7 mouse cellular contexts compared by ENCODE assay signal in the genomic region with DNA sequence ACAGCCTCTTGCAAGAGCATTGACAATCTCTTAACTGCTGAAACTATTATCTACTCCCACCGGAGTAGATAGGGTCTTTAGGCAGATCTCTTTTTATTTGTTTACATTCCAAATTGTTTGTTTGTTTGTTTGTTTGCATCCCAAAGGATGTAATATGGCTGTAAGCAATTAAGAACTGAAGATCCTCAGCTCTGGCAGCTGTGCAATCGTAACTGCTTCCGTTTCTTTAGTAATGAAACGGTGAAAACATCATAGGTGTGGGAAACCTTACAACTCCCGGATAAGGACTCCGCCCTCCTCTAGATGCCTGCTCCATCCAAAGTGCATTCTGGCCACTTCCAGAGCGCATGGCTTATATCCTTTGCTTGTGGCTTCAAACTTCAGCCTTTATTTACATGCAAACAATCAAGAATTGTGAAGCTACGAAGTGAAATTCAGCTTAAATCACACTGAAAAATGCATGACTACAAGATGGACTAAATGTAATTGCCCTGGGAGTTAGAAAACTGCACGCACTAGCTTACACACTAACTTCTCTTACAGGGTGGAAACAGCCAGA. TPM values are rescaled to one million over a fixed set of nuclear protein-coding genes. Genes with fewer than 3 reads are reported as not detected.
DNase-seq lines count a peak whose midpoint lies in the region; ATAC-seq and TF ChIP-seq lines count a peak whose summit lies in the region.

No protein-coding gene starts in this region.

- ATAC-seq in embryonic facial prominence, embryonic 14.5 days (ENCODE audit: low read depth), result no peak
- no peak for ATAC-seq in stomach, embryonic 14.5 days (ENCODE audit: insufficient number of reproducible peaks, insufficient read depth, low FRiP score, low read depth)

- H3K4me2 ChIP-seq in embryonic facial prominence, embryonic 14.5 days (ENCODE audit: low read depth, low read length), result peak overlapping the region; percentile 75
- peak overlapping the region; percentile 74 for H3K4me2 ChIP-seq in stomach, embryonic 14.5 days (replicated peaks; ENCODE audit: low read depth, low read length)

- DNase-seq in spleen, adult 2 months (ENCODE audit: low read depth in 1 of 2, low spot score in 2 of 2), result no peak
- no peak for DNase-seq in spleen, postnatal 4 days (ENCODE audit: low spot score in 2 of 2)
- no peak for DNase-seq in embryonic facial prominence, embryonic 14.5 days (ENCODE audit: low spot score)
- DNase-seq in limb, embryonic 10.5 days (ENCODE audit: low spot score), result no peak
- no peak for DNase-seq in spleen, postnatal 14 days (ENCODE audit: low spot score in 2 of 2)
- DNase-seq in adrenal gland, adult 2 months, result no peak

- TF ChIP-seq CTCF in spleen, adult 2 months (IDR thresholded peaks at IDR 0.05; ENCODE audit: extremely low read depth, insufficient read depth, insufficient read length, insufficient replicate concordance), result no peak

- no peaks in the 10 kb centered on the region; the same call in 1 of the 2 replicates for H3K4me1 ChIP-seq in spleen, adult 2 months (ENCODE audit: control insufficient read depth, insufficient read depth, insufficient read length)
- peaks cover 14% of the 10 kb centered on the region for H3K4me1 ChIP-seq in embryonic facial prominence, embryonic 14.5 days (ENCODE audit: control insufficient read depth, insufficient read depth, low read length)
- H3K4me1 ChIP-seq in limb, embryonic 10.5 days, result peaks cover 32% of the 10 kb centered on the region
- peaks cover 12% of the 10 kb centered on the region; the same call in 1 of the 2 replicates for H3K4me1 ChIP-seq in stomach, embryonic 14.5 days (ENCODE audit: control insufficient read depth, insufficient read depth, low read length)

- no peaks in the 10 kb centered on the region for H3K9me3 ChIP-seq in embryonic facial prominence, embryonic 14.5 days (ENCODE audit: control insufficient read depth, low read length)
- no peaks in the 10 kb centered on the region for H3K9me3 ChIP-seq in limb, embryonic 10.5 days (replicated peaks)
- H3K9me3 ChIP-seq in stomach, embryonic 14.5 days (ENCODE audit: control insufficient read depth, low read depth, low read length), result no peaks in the 10 kb centered on the region

- H3K36me3 ChIP-seq in spleen, adult 2 months (ENCODE audit: control insufficient read depth, insufficient read depth, low read length), result peaks cover 4% of the 10 kb centered on the region
- H3K36me3 ChIP-seq in embryonic facial prominence, embryonic 14.5 days (ENCODE audit: control insufficient read depth, insufficient read depth, low read length), result peaks cover 11% of the 10 kb centered on the region; the same call in 1 of the 2 replicates
- peaks cover 20% of the 10 kb centered on the region for H3K36me3 ChIP-seq in limb, embryonic 10.5 days
- peaks cover 9% of the 10 kb centered on the region for H3K36me3 ChIP-seq in stomach, embryonic 14.5 days (ENCODE audit: control insufficient read depth, insufficient read depth, low read length)

- H3K27me3 ChIP-seq in spleen, adult 2 months (ENCODE audit: control insufficient read depth, insufficient read depth, low read length), result no peaks in the 10 kb centered on the region
- no peaks in the 10 kb centered on the region for H3K27me3 ChIP-seq in embryonic facial prominence, embryonic 14.5 days (replicated peaks; ENCODE audit: control insufficient read depth, insufficient read depth, low read length)
- H3K27me3 ChIP-seq in limb, embryonic 10.5 days (ENCODE audit: low read depth, poor library complexity, severe bottlenecking), result no peaks in the 10 kb centered on the region
- H3K27me3 ChIP-seq in stomach, embryonic 14.5 days (ENCODE audit: control insufficient read depth, insufficient read depth, low read length), result no peaks in the 10 kb centered on the region

- TF ChIP-seq POLR2A in spleen, adult 2 months (IDR thresholded peaks at IDR 0.05; ENCODE audit: low read depth, low read length), result no peak

- WGBS in spleen, adult 2 months, result 5% methylated on average over 9 of the region's 9 CpGs
- WGBS in embryonic facial prominence, embryonic 14.5 days, result 11% methylated on average over 9 of the region's 9 CpGs
- WGBS in limb, embryonic 10.5 days, result 9% methylated on average over 9 of the region's 9 CpGs
- 8% methylated on average over 9 of the region's 9 CpGs for WGBS in stomach, embryonic 14.5 days

- peak overlapping the region; percentile 60 for H3K4me3 ChIP-seq in spleen, adult 2 months (ENCODE audit: extremely low read depth, insufficient read depth, insufficient read length)
- H3K4me3 ChIP-seq in embryonic facial prominence, embryonic 14.5 days (ENCODE audit: low read depth, low read length), result peak overlapping the region; percentile 89
- H3K4me3 ChIP-seq in limb, embryonic 10.5 days, result peak overlapping the region; percentile 80
- H3K4me3 ChIP-seq in stomach, embryonic 14.5 days (ENCODE audit: low read depth, low read length), result peak overlapping the region; percentile 87

- peak overlapping the region; percentile 75 for H3K9ac ChIP-seq in embryonic facial prominence, embryonic 14.5 days (ENCODE audit: low read depth, low read length)
- H3K9ac ChIP-seq in stomach, embryonic 14.5 days (replicated peaks; ENCODE audit: low read depth, low read length), result peak overlapping the region; percentile 60

- H3K27ac ChIP-seq in spleen, adult 2 months (ENCODE audit: insufficient read depth, low read length), result no peak overlapping the region
- peak overlapping the region; percentile 48; the same call in 1 of the 2 replicates for H3K27ac ChIP-seq in embryonic facial prominence, embryonic 14.5 days (replicated peaks; ENCODE audit: low read depth, low read length)
- peak overlapping the region; percentile 89 for H3K27ac ChIP-seq in limb, embryonic 10.5 days
- no peak overlapping the region for H3K27ac ChIP-seq in stomach, embryonic 14.5 days (ENCODE audit: low read length)

RNA-seq across cellular contexts. Expression of a gene that starts 0.7 kb away (rescaled TPM):
- polyA plus RNA-seq in spleen, adult 2 months (2012; rRNA removed), result 1.8 and 2.0 TPM in 2 replicates
- polyA plus RNA-seq in embryonic facial prominence, embryonic 14.5 days (2014; fragmentation: Nextera tagmentation; extraction: Ambion mirVana), result 6.9 and 7.0 TPM in 2 replicates
- 10.0 and 11.1 TPM in 2 replicates for polyA plus RNA-seq in limb, embryonic 10.5 days (2016; fragmentation: Nextera tagmentation; extraction: Ambion mirVana)
- 7.0 and 7.4 TPM in 2 replicates for polyA plus RNA-seq in stomach, embryonic 14.5 days (2014; fragmentation: Nextera tagmentation; extraction: Ambion mirVana)
- total RNA-seq in adrenal gland, adult 2 months (2021), result 1 to 10 TPM; 2.4 to 2.8 TPM
- 0.44 and 0.64 TPM in 2 replicates for polyA plus RNA-seq in adrenal gland, adult 2 months (2012; rRNA removed)

RNA-seq across cellular contexts. Expression of a gene that starts 48.7 kb away (rescaled TPM):
- polyA plus RNA-seq in spleen, adult 2 months (2012; rRNA removed), result 12.7 and 15.3 TPM in 2 replicates
- 273 and 294 TPM in 2 replicates for polyA plus RNA-seq in embryonic facial prominence, embryonic 14.5 days (2014; fragmentation: Nextera tagmentation; extraction: Ambion mirVana)
- polyA plus RNA-seq in limb, embryonic 10.5 days (2016; fragmentation: Nextera tagmentation; extraction: Ambion mirVana), result 106 and 135 TPM in 2 replicates
- polyA plus RNA-seq in stomach, embryonic 14.5 days (2014; fragmentation: Nextera tagmentation; extraction: Ambion mirVana), result 196 and 208 TPM in 2 replicates
- 100 to 1,000 TPM in 1 of 2 experiments, 10 to 100 TPM in 1; 98.6 to 141 TPM for total RNA-seq in adrenal gland, adult 2 months (2021)
- 28.9 and 29.6 TPM in 2 replicates for polyA plus RNA-seq in adrenal gland, adult 2 months (2012; rRNA removed)

Comparison
In these comparisons a context has a peak if more than half of its experiments do, and no peak if none do; other contexts are left out.
1. H3K27ac ChIP-seq: peak in embryonic facial prominence, embryonic 14.5 days (single experiment) and limb, embryonic 10.5 days (single experiment); none in spleen, adult 2 months (single experiment) and stomach, embryonic 14.5 days (single experiment).
2. Peak in every context shown above with its lines, with median percentiles within 50 percentile points of each other: H3K4me3 ChIP-seq.